Mouse (Mus musculus): ENCODE data around the gene Fam43b.

GRCm38 (mm10) chr4:138348716-138349115 lies 47.6 kb downstream of the Fam43b start:
- TF ChIP-seq POLR2A (IDR thresholded peaks at IDR 0.05; ENCODE audit: low read depth, low read length): no peak
- TF ChIP-seq CTCF (conservative IDR thresholded peaks at IDR 0.05; ENCODE audit: insufficient read depth, insufficient read length, low read depth, low read length): no peak
